Mouse (Mus musculus) myocyte (in vitro differentiated cells): ENCODE measurements around the gene Eef1akmt2. TPM values are rescaled to one million over a fixed set of nuclear protein-coding genes. Genes with fewer than 3 reads are reported as not detected.

Source experiments
- H3K27me3 ChIP-seq: one replicate; pipeline ENCODE4 v1.6.1; 2011; ENCODE audit not compliant: control insufficient read depth, insufficient read depth, insufficient read length
- H3K36me3 ChIP-seq: one replicate; pipeline ENCODE4 v1.6.1; 2011; ENCODE audit not compliant: control insufficient read depth, insufficient read depth
- H3K4me2 ChIP-seq: one replicate; pipeline ENCODE4 v1.6.1; 2011; ENCODE audit warnings: low read depth, control low read depth
- H3K4me3 ChIP-seq: one replicate; pipeline ENCODE4 v1.5.1; 2011; ENCODE audit warnings: mild to moderate bottlenecking, control low read depth, moderate library complexity
- H3K79me2 ChIP-seq: one replicate; pipeline ENCODE4 v1.6.1; 2011; ENCODE audit not compliant: control insufficient read depth, insufficient read depth
- H3ac ChIP-seq: one replicate; pipeline ENCODE4 v1.6.1; 2011; ENCODE audit not compliant: control insufficient read depth, insufficient read length
- CEBPB ChIP-seq: IDR thresholded peaks from 2 replicates; pipeline ENCODE4 v1.6.1; 2011; ENCODE audit warnings: mild to moderate bottlenecking, moderate library complexity; ENCODE audit not compliant: poor library complexity, insufficient read depth, severe bottlenecking
- E2F4 ChIP-seq: IDR thresholded peaks from one replicate; pipeline ENCODE4 v1.6.1; 2011; ENCODE audit warnings: mild to moderate bottlenecking, control low read depth, moderate library complexity; ENCODE audit not compliant: insufficient read depth
- MAX ChIP-seq: IDR thresholded peaks from one replicate; pipeline ENCODE4 v1.6.1; 2011; ENCODE audit warnings: low read depth, mild to moderate bottlenecking, control low read depth
- MYOD1 ChIP-seq, 3 experiments: IDR thresholded peaks; one replicate each; pipeline ENCODE4 v1.6.1; 2011; ENCODE audit warnings: control low read depth in 2 of 3, low read depth in 2 of 3, mild to moderate bottlenecking in 2 of 3, moderate library complexity in 1 of 3; ENCODE audit not compliant: insufficient read length in 2 of 3, control insufficient read depth in 1 of 3
- MYOG ChIP-seq, 3 experiments: IDR thresholded peaks; one replicate each; pipeline ENCODE4 v1.6.1; 2011; ENCODE audit warnings: control low read depth in 2 of 3, low read depth in 2 of 3, mild to moderate bottlenecking in 2 of 3; ENCODE audit not compliant: insufficient read length in 2 of 3, control insufficient read depth in 1 of 3, insufficient read depth in 1 of 3
- POLR2A ChIP-seq: IDR thresholded peaks from one replicate; pipeline ENCODE4 v1.6.1; 2011; ENCODE audit warnings: low read depth, mild to moderate bottlenecking, control low read depth, moderate library complexity; ENCODE audit not compliant: insufficient read length
- POLR2AphosphoS2 ChIP-seq: IDR thresholded peaks from one replicate; pipeline ENCODE4 v1.6.1; 2011; ENCODE audit warnings: low read depth, control low read depth; ENCODE audit not compliant: insufficient read length
- REST ChIP-seq: IDR thresholded peaks from one replicate; pipeline ENCODE4 v1.6.1; 2011; ENCODE audit warnings: mild to moderate bottlenecking, control low read depth, moderate library complexity; ENCODE audit not compliant: insufficient read depth, insufficient read length
- SRF ChIP-seq: IDR thresholded peaks from one replicate; pipeline ENCODE4 v1.6.1; 2011; ENCODE audit warnings: low read depth; ENCODE audit not compliant: control insufficient read depth, insufficient read length
- TCF12 ChIP-seq: IDR thresholded peaks from one replicate; pipeline ENCODE4 v1.6.1; 2011; ENCODE audit warnings: mild to moderate bottlenecking, control low read depth; ENCODE audit not compliant: poor library complexity, insufficient read depth, severe bottlenecking
- TCF3 ChIP-seq: IDR thresholded peaks from one replicate; pipeline ENCODE4 v1.6.1; 2011; ENCODE audit warnings: low read depth, control low read depth; ENCODE audit not compliant: insufficient read length
- USF1 ChIP-seq: IDR thresholded peaks from one replicate; pipeline ENCODE4 v1.6.1; 2011; ENCODE audit warnings: low read depth, mild to moderate bottlenecking, control low read depth, moderate library complexity
- polyA plus RNA-seq: library from polyadenylated mRNA; unstranded; fragments of >200 nt; fragmentation: generic; extraction: Trizol; gene quantifications from one replicate; pipeline ENCODE4 v1.2.1, GENCODE M21; 2012; ENCODE audit warnings: missing spikeins

Gene Eef1akmt2
- polyA plus RNA-seq, 1 experiment: 10.8 TPM

DNA sequence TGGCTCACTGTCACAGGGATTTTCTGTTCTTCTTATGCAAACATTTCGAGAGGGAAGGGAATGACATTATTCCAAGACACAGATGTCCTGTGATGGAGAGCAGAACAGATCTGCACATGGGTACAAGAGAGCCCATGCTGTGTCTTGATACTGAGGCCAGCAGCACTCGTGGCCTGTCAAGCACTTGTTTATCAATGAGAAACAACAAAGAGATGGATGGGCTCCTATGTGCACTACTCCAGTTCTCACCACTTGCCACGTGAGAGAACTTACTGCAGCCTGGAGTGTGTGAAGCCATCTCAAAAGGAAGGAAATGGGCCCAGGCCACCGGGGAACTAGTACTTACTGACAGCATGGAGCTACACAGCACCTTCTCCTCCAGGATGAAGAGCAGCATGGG, 66.0 kb downstream of the Eef1akmt2 start:
- Histone ChIP-seq H3K27me3 (no peaks in the 10 kb centered on the region), H3K36me3 (no peaks in the 10 kb centered on the region), H3ac (no peak overlapping the region), H3K4me3 (no peak overlapping the region), H3K79me2 (peaks cover 5% of the 10 kb centered on the region), H3K4me2 (no peak overlapping the region)
- TF ChIP-seq TCF12 (no peak), POLR2AphosphoS2 (no peak), REST (no peak), CEBPB (no peak), TCF3 (no peak), MYOD1 (IDR thresholded peaks at IDR 0.05; ENCODE audit: control insufficient read depth in 1 of 3, insufficient read length in 2 of 3, low read depth in 2 of 3) (no peak), MAX (no peak), USF1 (no peak), E2F4 (no peak), MYOG (IDR thresholded peaks at IDR 0.05; ENCODE audit: control insufficient read depth in 1 of 3, insufficient read depth in 1 of 3, insufficient read length in 2 of 3, low read depth in 2 of 3) (no peak), POLR2A (no peak), SRF (no peak)

DNA sequence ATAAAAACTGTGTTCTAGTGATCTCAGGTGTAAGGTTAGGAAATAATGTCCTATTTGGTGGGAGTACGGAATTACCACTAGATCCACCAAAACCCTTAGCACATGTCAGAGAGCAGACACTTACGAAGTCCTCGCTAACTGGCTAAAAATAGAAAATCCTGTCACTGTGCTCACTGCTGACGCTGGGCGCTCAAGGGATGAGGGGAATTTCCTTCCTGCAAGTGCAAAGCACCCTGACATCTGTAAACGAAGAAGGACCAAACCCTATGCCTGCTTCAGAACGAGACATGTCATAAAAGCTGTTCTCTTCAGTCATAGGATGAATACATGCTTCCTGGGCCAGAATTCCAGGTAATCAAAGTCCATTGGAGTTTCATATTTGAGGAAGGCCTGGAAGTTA, 66.5 kb downstream of the Eef1akmt2 start:
- no peak for TF ChIP-seq CEBPB
- TF ChIP-seq MAX: no peak
- TF ChIP-seq E2F4: no peak
- peaks cover 5% of the 10 kb centered on the region for H3K79me2 ChIP-seq
- H3K36me3 ChIP-seq: no peaks in the 10 kb centered on the region
- no peak overlapping the region for H3ac ChIP-seq
- no peaks in the 10 kb centered on the region for H3K27me3 ChIP-seq
- H3K4me2 ChIP-seq: no peak overlapping the region
- no peak overlapping the region for H3K4me3 ChIP-seq

DNA sequence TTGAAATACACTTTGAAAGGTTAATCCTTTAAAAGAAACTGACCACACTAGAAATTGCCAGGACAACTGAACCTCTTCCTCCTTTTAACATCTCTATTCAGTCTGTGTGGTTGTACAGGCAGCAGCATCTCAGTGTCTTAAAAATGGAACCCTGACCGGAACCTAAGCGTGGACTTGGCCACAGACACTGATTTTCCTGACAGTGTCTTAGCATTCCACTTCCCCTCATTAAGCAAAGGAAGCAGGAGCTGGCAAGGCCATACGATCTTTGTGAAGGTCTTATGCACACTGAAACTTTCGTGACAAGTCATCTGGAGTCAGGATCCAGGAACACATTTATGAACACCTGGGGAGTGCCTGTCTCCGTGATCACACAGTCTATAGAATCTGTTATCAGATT, 68.4 kb downstream of the Eef1akmt2 start:
- Histone ChIP-seq H3K4me2 (no peak overlapping the region), H3K36me3 (no peaks in the 10 kb centered on the region), H3K79me2 (no peaks in the 10 kb centered on the region), H3K27me3 (no peaks in the 10 kb centered on the region), H3ac (no peak overlapping the region), H3K4me3 (no peak overlapping the region)
- TF ChIP-seq POLR2A (no peak), MYOD1 (IDR thresholded peaks at IDR 0.05; ENCODE audit: control insufficient read depth in 1 of 3, insufficient read length in 2 of 3, low read depth in 2 of 3) (no peak), TCF3 (no peak), SRF (no peak), TCF12 (no peak), POLR2AphosphoS2 (no peak), E2F4 (no peak), USF1 (no peak), REST (no peak), MAX (no peak), MYOG (IDR thresholded peaks at IDR 0.05; ENCODE audit: control insufficient read depth in 1 of 3, insufficient read depth in 1 of 3, insufficient read length in 2 of 3, low read depth in 2 of 3) (no peak), CEBPB (no peak)

DNA sequence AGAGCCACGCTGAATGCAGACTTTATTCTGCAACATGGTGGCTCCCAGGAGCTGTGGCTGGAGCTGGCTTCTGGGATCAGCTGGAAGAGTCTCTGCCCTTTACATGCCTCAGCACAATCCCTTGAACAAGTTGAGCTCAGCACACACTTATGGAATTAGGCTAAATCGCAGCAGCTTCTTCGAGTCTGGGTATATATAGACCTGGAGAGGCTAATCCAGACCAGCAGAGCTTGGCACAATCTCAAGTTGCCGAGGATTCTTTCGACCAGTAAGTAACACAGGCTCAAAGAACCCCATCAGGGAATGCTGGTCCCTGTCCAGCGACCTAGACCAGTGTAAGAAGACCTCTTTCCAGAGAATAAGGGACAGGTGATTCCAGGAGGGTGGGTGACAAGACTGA, 70.6 kb downstream of the Eef1akmt2 start:
- Histone ChIP-seq H3K4me3 (no peak overlapping the region), H3K27me3 (no peaks in the 10 kb centered on the region), H3K4me2 (peak overlapping the region; percentile 5), H3K79me2 (no peaks in the 10 kb centered on the region), H3ac (no peak overlapping the region), H3K36me3 (no peaks in the 10 kb centered on the region)
- TF ChIP-seq MAX: no peak
- no peak for TF ChIP-seq POLR2A
- no peak for TF ChIP-seq TCF12
- TF ChIP-seq USF1: no peak
- no peak for TF ChIP-seq MYOD1 (IDR thresholded peaks at IDR 0.05; ENCODE audit: control insufficient read depth in 1 of 3, insufficient read length in 2 of 3, low read depth in 2 of 3)
- TF ChIP-seq TCF3: no peak
- no peak for TF ChIP-seq CEBPB
- no peak for TF ChIP-seq POLR2AphosphoS2
- no peak for TF ChIP-seq E2F4
- TF ChIP-seq SRF: no peak
- no peak for TF ChIP-seq REST
- TF ChIP-seq MYOG (IDR thresholded peaks at IDR 0.05; ENCODE audit: control insufficient read depth in 1 of 3, insufficient read depth in 1 of 3, insufficient read length in 2 of 3, low read depth in 2 of 3): no peak

DNA sequence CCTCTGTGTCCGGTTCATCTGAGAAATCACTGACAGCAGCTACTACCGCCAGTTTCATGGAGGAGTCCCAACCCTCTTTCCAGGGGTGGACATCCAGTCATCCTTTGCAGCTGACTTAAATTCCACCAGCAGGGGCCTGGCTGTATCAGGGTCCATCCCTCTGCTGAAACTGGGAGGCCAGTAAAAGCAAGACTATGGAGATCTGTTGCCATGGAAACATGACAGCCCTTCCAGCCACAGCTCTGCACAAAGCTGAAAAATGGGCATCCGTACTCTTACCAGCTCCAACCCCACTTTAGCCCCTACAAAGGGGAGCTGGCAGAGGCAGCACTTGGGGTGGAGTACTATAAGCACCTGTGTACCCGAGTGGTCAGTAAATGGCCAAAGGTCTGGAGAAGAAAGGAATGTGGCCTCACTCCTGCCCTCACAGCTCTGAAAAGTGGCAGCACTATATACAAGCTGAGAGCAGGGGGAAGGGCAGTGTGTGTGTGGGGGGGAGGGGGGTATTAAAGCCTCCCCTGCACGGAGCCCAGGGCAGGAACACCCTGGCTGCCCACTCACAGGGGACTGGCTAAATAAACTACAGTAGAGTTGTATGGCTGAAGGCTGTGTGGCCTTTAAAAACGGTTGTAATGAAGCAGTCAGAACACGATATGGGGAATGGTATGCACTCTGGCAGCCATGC, 71.2 kb downstream of the Eef1akmt2 start:
- Histone ChIP-seq H3ac (no peak overlapping the region), H3K4me3 (no peak overlapping the region), H3K79me2 (no peaks in the 10 kb centered on the region), H3K27me3 (no peaks in the 10 kb centered on the region), H3K4me2 (peak overlapping the region; percentile 5), H3K36me3 (no peaks in the 10 kb centered on the region)
- no peak for TF ChIP-seq TCF12
- TF ChIP-seq SRF: no peak
- TF ChIP-seq E2F4: no peak
- TF ChIP-seq MYOG (IDR thresholded peaks at IDR 0.05; ENCODE audit: control insufficient read depth in 1 of 3, insufficient read depth in 1 of 3, insufficient read length in 2 of 3, low read depth in 2 of 3): no peak
- no peak for TF ChIP-seq MYOD1 (IDR thresholded peaks at IDR 0.05; ENCODE audit: control insufficient read depth in 1 of 3, insufficient read length in 2 of 3, low read depth in 2 of 3)
- TF ChIP-seq REST: no peak
- no peak for TF ChIP-seq CEBPB
- no peak for TF ChIP-seq USF1
- no peak for TF ChIP-seq TCF3
- TF ChIP-seq MAX: no peak
